In genomic region chr5:24364508-24364907, GRCm38 (mm10) we compare ENCODE assay signal across 8 mouse cellular contexts. TPM values are rescaled to one million over a fixed set of nuclear protein-coding genes. Genes with fewer than 3 reads are reported as not detected.
DNase-seq lines count a peak whose midpoint lies in the region; ATAC-seq and TF ChIP-seq lines count a peak whose summit lies in the region.

Nos3 (plus strand) TSS chr5:24364810.

- H3K27ac ChIP-seq in embryonic facial prominence, embryonic 14.5 days (replicated peaks; ENCODE audit: low read depth, low read length): no peak within 1 kb of the TSS; the same call in 1 of the 2 replicates
- H3K27ac ChIP-seq in hindbrain, embryonic 12.5 days: no peak within 1 kb of the TSS
- peak within 1 kb of the TSS; percentile 55 for H3K27ac ChIP-seq in liver, adult 2 months (replicated peaks; ENCODE audit: insufficient read depth, low read depth, low read length)

- H3K27me3 ChIP-seq in embryonic facial prominence, embryonic 14.5 days (replicated peaks; ENCODE audit: control insufficient read depth, insufficient read depth, low read length): no peaks in the 10 kb centered on the region
- no peaks in the 10 kb centered on the region for H3K27me3 ChIP-seq in hindbrain, embryonic 12.5 days
- H3K27me3 ChIP-seq in liver, adult 2 months (ENCODE audit: control insufficient read depth, insufficient read depth, low read length): no peaks in the 10 kb centered on the region

- no peaks in the 10 kb centered on the region for H3K79me2 ChIP-seq in liver, adult 2 months (ENCODE audit: control insufficient read depth, insufficient read depth, low read length)

- WGBS in embryonic facial prominence, embryonic 14.5 days: 50% methylated on average over 12 of the region's 12 CpGs
- WGBS in hindbrain, embryonic 12.5 days: 37% methylated on average over 12 of the region's 12 CpGs
- 73% methylated on average over 12 of the region's 12 CpGs for WGBS in liver, adult 2 months

- peak within 1 kb of the TSS; percentile 23; the same call in 1 of the 2 replicates for H3K4me2 ChIP-seq in embryonic facial prominence, embryonic 14.5 days (ENCODE audit: low read depth, low read length)
- no peak within 1 kb of the TSS for H3K4me2 ChIP-seq in hindbrain, embryonic 12.5 days (replicated peaks)

- no peak for ATAC-seq in embryonic facial prominence, embryonic 14.5 days (ENCODE audit: low read depth)
- no peak for ATAC-seq in hindbrain, embryonic 12.5 days (ENCODE audit: low FRiP score)
- ATAC-seq in granulocyte monocyte progenitor cell, adult 5-6 weeks (replicated peaks; ENCODE audit: poor library complexity, severe bottlenecking): no peak

- no peak for TF ChIP-seq CTCF in liver, adult 2 months (IDR thresholded peaks at IDR 0.05; ENCODE audit: low read depth, low read length)

- H3K9me3 ChIP-seq in embryonic facial prominence, embryonic 14.5 days (ENCODE audit: control insufficient read depth, low read length): no peaks in the 10 kb centered on the region
- no peaks in the 10 kb centered on the region for H3K9me3 ChIP-seq in hindbrain, embryonic 12.5 days (replicated peaks)

- DNase-seq in adrenal gland, postnatal 25 days: peak; percentile 57
- DNase-seq in embryonic facial prominence, embryonic 14.5 days (ENCODE audit: low spot score): no peak
- no peak for DNase-seq in liver, adult 2 months (ENCODE audit: extremely low read depth, low read depth, low spot score)
- no peak for DNase-seq in urinary bladder, postnatal 25 days (ENCODE audit: low spot score)
- no peak for DNase-seq in c-Kit-positive CD71-positive TER-119-positive erythroid progenitor cells, embryonic 14.5 days (ENCODE audit: low spot score)
- no peak for DNase-seq in right cerebral cortex, postnatal 14 days

- H3K36me3 ChIP-seq in embryonic facial prominence, embryonic 14.5 days (ENCODE audit: control insufficient read depth, insufficient read depth, low read length): no peaks in the 10 kb centered on the region
- no peaks in the 10 kb centered on the region for H3K36me3 ChIP-seq in hindbrain, embryonic 12.5 days
- no peaks in the 10 kb centered on the region for H3K36me3 ChIP-seq in liver, adult 2 months (ENCODE audit: control insufficient read depth, insufficient read depth, low read length)

- H3K4me1 ChIP-seq in embryonic facial prominence, embryonic 14.5 days (ENCODE audit: control insufficient read depth, insufficient read depth, low read length): no peaks in the 10 kb centered on the region
- H3K4me1 ChIP-seq in hindbrain, embryonic 12.5 days: no peaks in the 10 kb centered on the region
- H3K4me1 ChIP-seq in liver, adult 2 months (ENCODE audit: control insufficient read depth, insufficient read depth, low read length): no peaks in the 10 kb centered on the region

- H3K4me3 ChIP-seq in embryonic facial prominence, embryonic 14.5 days (ENCODE audit: low read depth, low read length): peak within 1 kb of the TSS; percentile 5; the same call in 1 of the 2 replicates
- no peak within 1 kb of the TSS for H3K4me3 ChIP-seq in hindbrain, embryonic 12.5 days
- peak within 1 kb of the TSS; percentile 60 for H3K4me3 ChIP-seq in liver, adult 2 months (ENCODE audit: insufficient read depth, low read depth, low read length)

- H3K9ac ChIP-seq in embryonic facial prominence, embryonic 14.5 days (ENCODE audit: low read depth, low read length): peak within 1 kb of the TSS; percentile 19; the same call in 1 of the 2 replicates
- H3K9ac ChIP-seq in hindbrain, embryonic 12.5 days: 0 out of 2 replicates have a peak within 1 kb of the TSS, but pooled peaks have one; percentile 42
- H3K9ac ChIP-seq in liver, adult 2 months (ENCODE audit: low read depth, low read length): peak within 1 kb of the TSS; percentile 56

- no peak for TF ChIP-seq POLR2A in liver, adult 2 months (IDR thresholded peaks at IDR 0.05; ENCODE audit: extremely low read depth, insufficient read depth, low read length)

RNA-seq across cellular contexts. Expression of gene Nos3, which starts in this region (rescaled TPM):
- total RNA-seq in adrenal gland, postnatal 25 days (2021): 8.3 and 8.7 TPM in 2 replicates
- polyA plus RNA-seq in embryonic facial prominence, embryonic 14.5 days (2014; fragmentation: Nextera tagmentation; extraction: Ambion mirVana): 7.8 and 7.9 TPM in 2 replicates
- 8.8 and 9.0 TPM in 2 replicates for polyA plus RNA-seq in hindbrain, embryonic 12.5 days (2016; fragmentation: Nextera tagmentation; extraction: Ambion mirVana)
- total RNA-seq in liver, adult 2 months (2014; rRNA removed): 1.1 and 2.0 TPM in 2 replicates
- polyA plus RNA-seq in liver, adult 2 months (2012; rRNA removed): 2.6 and 2.9 TPM in 2 replicates
- 0.56 TPM in 1 of 2 replicates, not detected in the other for total RNA-seq in granulocyte monocyte progenitor cell, adult 5-6 weeks (2014; fragmentation: Nextera tagmentation)
- total RNA-seq in granulocyte monocyte progenitor cell, adult 5-6 weeks (2017): not detected in 2 replicates
